In the genomic region with DNA sequence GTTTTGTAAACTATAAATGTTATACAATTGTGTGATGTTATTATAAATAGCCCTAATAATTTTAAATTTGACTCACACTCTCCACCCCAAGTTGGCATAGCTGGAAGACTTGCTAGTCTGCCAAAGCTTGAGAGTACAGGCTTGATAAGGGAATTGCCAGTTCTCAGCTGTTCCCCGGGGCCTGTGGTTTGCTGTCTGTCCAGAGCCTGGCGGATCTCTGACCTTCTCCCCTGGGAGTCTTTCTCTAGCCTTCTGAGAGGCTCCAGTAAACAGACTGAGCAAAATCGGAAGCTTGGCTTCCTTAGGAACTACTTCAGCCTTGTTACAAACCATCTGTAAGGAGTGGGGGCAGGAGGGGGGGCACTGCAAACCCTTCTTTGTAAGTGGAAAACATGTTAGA, we compare ENCODE assay signal across 10 mouse cellular contexts. TPM values are rescaled to one million over a fixed set of nuclear protein-coding genes. Genes with fewer than 3 reads are reported as not detected.
DNase-seq lines count a peak whose midpoint lies in the region; ATAC-seq and TF ChIP-seq lines count a peak whose summit lies in the region.
"Had no signal": no experiment of that assay in that cellular context is flagged by ENCODE, and none has a peak within 500 bp of the region (broad histone marks: within the 10 kb centered on the region; RNA-seq: fewer than 3 reads in every experiment).

No protein-coding gene starts in this region.

- 0 out of 2 replicates have a peak, but pooled peaks cover 3% of the 10 kb centered on the region for H3K4me1 ChIP-seq in stomach, embryonic 16.5 days (ENCODE audit: control insufficient read depth, insufficient read depth, low read length)
- H3K4me1 ChIP-seq in stomach, postnatal 0 days (replicated peaks; ENCODE audit: control insufficient read depth, insufficient read depth): no peaks in the 10 kb centered on the region
- H3K4me1 ChIP-seq: neural tube, embryonic 13.5 days had no signal

- no peak overlapping the region for H3K9ac ChIP-seq in stomach, embryonic 16.5 days (ENCODE audit: low read length)
- no peak overlapping the region for H3K9ac ChIP-seq in stomach, postnatal 0 days (ENCODE audit: low read length)
- H3K9ac ChIP-seq: neural tube, embryonic 13.5 days had no signal

- H3K4me2 ChIP-seq in stomach, embryonic 16.5 days (ENCODE audit: low read depth, low read length): no peak overlapping the region
- H3K4me2 ChIP-seq in stomach, postnatal 0 days (replicated peaks; ENCODE audit: low read depth): no peak overlapping the region
- H3K4me2 ChIP-seq: neural tube, embryonic 13.5 days had no signal

- no peak for TF ChIP-seq EP300 in stomach, postnatal 0 days (optimal IDR thresholded peaks at IDR 0.05)

- H3K27ac ChIP-seq in stomach, embryonic 16.5 days (ENCODE audit: low read length): no peak overlapping the region
- no peak overlapping the region for H3K27ac ChIP-seq in stomach, postnatal 0 days (replicated peaks)
- H3K27ac ChIP-seq: neural tube, embryonic 13.5 days had no signal

- ATAC-seq in stomach, embryonic 16.5 days (ENCODE audit: insufficient read depth, low FRiP score): 0 out of 2 replicates have a peak, but pooled peaks have one; percentile 29
- ATAC-seq in stomach, postnatal 0 days (ENCODE audit: low FRiP score, low TSS enrichment): no peak

- H3K36me3 ChIP-seq in stomach, embryonic 16.5 days (ENCODE audit: control insufficient read depth, insufficient read depth, low read length): no peaks in the 10 kb centered on the region
- no peaks in the 10 kb centered on the region for H3K36me3 ChIP-seq in stomach, postnatal 0 days (ENCODE audit: control insufficient read depth, insufficient read depth, low read length)
- H3K36me3 ChIP-seq: neural tube, embryonic 13.5 days had no signal

- no peaks in the 10 kb centered on the region for H3K27me3 ChIP-seq in stomach, embryonic 16.5 days (ENCODE audit: control insufficient read depth, insufficient read depth, low read length)
- no peaks in the 10 kb centered on the region for H3K27me3 ChIP-seq in stomach, postnatal 0 days (ENCODE audit: control insufficient read depth, insufficient read depth, low read length)
- H3K27me3 ChIP-seq: neural tube, embryonic 13.5 days had no signal

- TF ChIP-seq CTCF in stomach, postnatal 0 days (IDR thresholded peaks at IDR 0.05; ENCODE audit: low read depth): no peak

- no peaks in the 10 kb centered on the region for H3K9me3 ChIP-seq in stomach, embryonic 16.5 days (replicated peaks; ENCODE audit: control insufficient read depth, low read length)
- no peaks in the 10 kb centered on the region for H3K9me3 ChIP-seq in stomach, postnatal 0 days (ENCODE audit: control insufficient read depth, low read length)
- H3K9me3 ChIP-seq: neural tube, embryonic 13.5 days had no signal

- WGBS in stomach, embryonic 16.5 days: 21% methylated on average over 3 of the region's 3 CpGs
- WGBS in stomach, postnatal 0 days: 26% methylated on average over 3 of the region's 3 CpGs

- no peak overlapping the region for H3K4me3 ChIP-seq in stomach, embryonic 16.5 days (replicated peaks; ENCODE audit: low read length)
- H3K4me3 ChIP-seq in stomach, postnatal 0 days (ENCODE audit: low read depth, low read length): no peak overlapping the region
- H3K4me3 ChIP-seq: neural tube, embryonic 13.5 days had no signal

- DNase-seq in adrenal gland, adult 2 months: peak; percentile 51
- no peak for DNase-seq in adrenal gland, postnatal 4 days (ENCODE audit: low spot score in 2 of 2)
- no peak for DNase-seq in stomach, postnatal 0 days (ENCODE audit: low spot score)
- DNase-seq in kidney, adult 18-20 months: peak; percentile 47
- peak; percentile 84 for DNase-seq in skeletal muscle tissue, adult 2 months (ENCODE audit: low read depth, low spot score)
- DNase-seq in right cerebral cortex, postnatal 14 days: no peak
- no peak for DNase-seq in cerebellum, adult 11 months

RNA-seq across cellular contexts. Expression of a gene that starts 10.7 kb away (rescaled TPM):
- under 1 TPM in 1 of 2 experiments, not detected in 1; 0.29 TPM for total RNA-seq in adrenal gland, adult 2 months (2021)
- polyA plus RNA-seq in adrenal gland, adult 2 months (2012; rRNA removed): not detected in 2 replicates
- total RNA-seq in adrenal gland, postnatal 4 days (2021): 1 to 10 TPM; 1.8 to 8.0 TPM
- 0.30 and 1.9 TPM in 2 replicates for polyA plus RNA-seq in stomach, embryonic 16.5 days (2015; fragmentation: Nextera tagmentation; extraction: Ambion mirVana)
- 0.10 TPM in 1 of 2 replicates, not detected in the other for polyA plus RNA-seq in stomach, postnatal 0 days (2015; fragmentation: Nextera tagmentation; extraction: Ambion mirVana)
- total RNA-seq: layer of hippocampus, adult 18-20 months had no signal

RNA-seq across cellular contexts. Expression of a gene that starts 58.9 kb away (rescaled TPM):
- total RNA-seq in adrenal gland, adult 2 months (2021): not detected
- polyA plus RNA-seq in adrenal gland, adult 2 months (2012; rRNA removed): not detected in 2 replicates
- total RNA-seq in adrenal gland, postnatal 4 days (2021): under 1 TPM in 1 of 2 experiments, not detected in 1; 0.28 TPM
- 0.10 TPM in 1 of 2 replicates, not detected in the other for polyA plus RNA-seq in stomach, embryonic 16.5 days (2015; fragmentation: Nextera tagmentation; extraction: Ambion mirVana)
- 0.04 and 0.06 TPM in 2 replicates for polyA plus RNA-seq in stomach, postnatal 0 days (2015; fragmentation: Nextera tagmentation; extraction: Ambion mirVana)
- total RNA-seq: layer of hippocampus, adult 18-20 months had no signal
- polyA plus RNA-seq: neural tube, embryonic 13.5 days had no signal

RNA-seq across cellular contexts. Expression of a gene that starts 59.1 kb away (rescaled TPM):
- 100 to 1,000 TPM; 305 to 386 TPM for total RNA-seq in adrenal gland, adult 2 months (2021)
- polyA plus RNA-seq in adrenal gland, adult 2 months (2012; rRNA removed): 0.34 and 0.90 TPM in 2 replicates
- total RNA-seq in adrenal gland, postnatal 4 days (2021): 100 to 1,000 TPM; 226 to 253 TPM
- 320 and 383 TPM in 2 replicates for polyA plus RNA-seq in stomach, embryonic 16.5 days (2015; fragmentation: Nextera tagmentation; extraction: Ambion mirVana)
- 414 and 442 TPM in 2 replicates for polyA plus RNA-seq in stomach, postnatal 0 days (2015; fragmentation: Nextera tagmentation; extraction: Ambion mirVana)

Comparison
In these comparisons a context has a peak if more than half of its experiments do, and no peak if none do; other contexts are left out.
1. DNase-seq: peak in adrenal gland, adult 2 months (single experiment), kidney, adult 18-20 months (single experiment) and skeletal muscle tissue, adult 2 months (single experiment); none in adrenal gland, postnatal 4 days (0 of 2), stomach, postnatal 0 days (single experiment), right cerebral cortex, postnatal 14 days (single experiment) and cerebellum, adult 11 months (single experiment).
2. RNA of a gene that starts 59.1 kb away (polyA plus RNA-seq): 414 to 442 TPM in stomach, postnatal 0 days and 320 to 383 TPM in stomach, embryonic 16.5 days; 0.34 to 0.90 TPM in adrenal gland, adult 2 months; every median in the first group is over 100 times any median in the second.